Mouse (Mus musculus) heart, adult 2 months (tissue): Measurements from ENCODE around the gene 4930512M02Rik.

Experiments used
- CTCF ChIP-seq: fragments of 200-600 bp; IDR thresholded peaks from 2 replicates; pipeline ENCODE4 v1.8.1; 2022; ENCODE audit warnings: antibody characterized with exemption, mild to moderate bottlenecking, moderate library complexity
- POLR2A ChIP-seq: fragments of 200-500 bp; IDR thresholded peaks from 2 replicates; pipeline ENCODE4 v1.6.1; 2011; ENCODE audit warnings: mild to moderate bottlenecking, low read depth, low read length, control low read depth; ENCODE audit not compliant: insufficient read depth

- TF ChIP-seq CTCF (no peak), POLR2A (no peak)
Observed at GRCm38 (mm10) chr11:11658834-11659233, 31.2 kb upstream of the 4930512M02Rik start.
